Mouse (Mus musculus): ENCODE measurements around the gene Cnn3. TPM values are rescaled to one million over a fixed set of nuclear protein-coding genes. Genes with fewer than 3 reads are reported as not detected.
A peak's percentile ranks its signal among the peaks of the same experiment; 100 is the strongest.

The Cnn3 gene
- polyA plus RNA-seq, 1 experiment from 2014 or later = 627 TPM

DNA sequence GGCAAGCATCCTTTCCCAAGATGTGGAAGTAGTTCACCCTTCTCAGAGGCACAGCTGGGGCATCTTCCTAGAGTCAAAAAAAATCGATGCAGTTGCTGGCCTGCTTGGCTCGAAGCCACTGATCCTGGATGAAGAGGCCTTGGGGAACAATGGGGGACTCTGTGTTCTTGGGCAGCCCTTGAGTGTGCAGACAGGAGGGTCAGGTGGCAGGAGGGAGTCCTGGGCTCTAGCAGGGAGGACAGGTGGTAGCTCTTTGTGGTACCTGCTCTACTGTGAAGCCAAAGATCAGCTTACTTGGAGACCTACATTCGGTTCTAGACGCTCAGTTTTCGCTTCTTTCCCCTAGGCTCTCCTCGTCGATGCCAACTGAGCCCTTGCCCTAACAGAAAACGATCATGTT is 79.9 kb downstream of the Cnn3 start:
- Histone ChIP-seq H3K9me3 (no peaks in the 10 kb centered on the region), H3K4me3 (no peak overlapping the region), H3K36me3 (no peaks in the 10 kb centered on the region), H3K4me2 (no peak overlapping the region), H3K27ac (0 out of 2 replicates have a peak overlapping the region, but pooled peaks have one; percentile 26), H3K4me1 (0 out of 2 replicates have a peak, but pooled peaks cover 5% of the 10 kb centered on the region), H3K9ac (no peak overlapping the region), H3K27me3 (no peaks in the 10 kb centered on the region)
- WGBS = 64% methylated on average over 8 of the region's 8 CpGs
- ATAC-seq (ENCODE audit: borderline replicate concordance, extremely low read depth, low FRiP score, low TSS enrichment) = no peak

- H3K9ac ChIP-seq = no peak overlapping the region
- 0 out of 2 replicates have a peak, but pooled peaks cover 5% of the 10 kb centered on the region for H3K4me1 ChIP-seq
- H3K27ac ChIP-seq = 0 out of 2 replicates have a peak overlapping the region, but pooled peaks have one; percentile 26
- no peaks in the 10 kb centered on the region for H3K9me3 ChIP-seq
- no peaks in the 10 kb centered on the region for H3K27me3 ChIP-seq
- no peak for ATAC-seq (ENCODE audit: borderline replicate concordance, extremely low read depth, low FRiP score, low TSS enrichment)
- no peak overlapping the region for H3K4me2 ChIP-seq
- 73% methylated on average over 7 of the region's 7 CpGs for WGBS
- no peaks in the 10 kb centered on the region for H3K36me3 ChIP-seq
- no peak overlapping the region for H3K4me3 ChIP-seq
Observed at GRCm38 (mm10) chr3:121506756-121507155, 80.5 kb downstream of the Cnn3 start.

- Histone ChIP-seq H3K4me1 (0 out of 2 replicates have a peak, but pooled peaks cover 5% of the 10 kb centered on the region), H3K36me3 (no peaks in the 10 kb centered on the region), H3K4me3 (no peak overlapping the region), H3K27ac (no peak overlapping the region), H3K9me3 (no peaks in the 10 kb centered on the region), H3K27me3 (no peaks in the 10 kb centered on the region), H3K9ac (no peak overlapping the region), H3K4me2 (no peak overlapping the region)
- WGBS = 90% methylated on average over 14 of the region's 14 CpGs
- ATAC-seq (ENCODE audit: borderline replicate concordance, extremely low read depth, low FRiP score, low TSS enrichment) = no peak
Observed at GRCm38 (mm10) chr3:121507678-121508077, 81.4 kb downstream of the Cnn3 start.

Other genes with a start within 250 kb of the Cnn3 start
- gene Tmem56, start 143.4 kb upstream of the Cnn3 start, polyA plus RNA-seq (2015; fragmentation: Nextera tagmentation; extraction: Ambion mirVana) = 0.36 and 0.40 TPM in 2 replicates
- gene Alg14, start 134.7 kb upstream of the Cnn3 start, polyA plus RNA-seq (2015; fragmentation: Nextera tagmentation; extraction: Ambion mirVana) = 44.5 and 46.0 TPM in 2 replicates
- gene Slc44a3, start 105.9 kb downstream of the Cnn3 start, polyA plus RNA-seq (2015; fragmentation: Nextera tagmentation; extraction: Ambion mirVana) = 15.3 and 16.5 TPM in 2 replicates
- gene 4930432M17Rik, start 244.3 kb downstream of the Cnn3 start, polyA plus RNA-seq (2015; fragmentation: Nextera tagmentation; extraction: Ambion mirVana) = not detected in 2 replicates